Mouse (Mus musculus) spleen, adult 18-20 months (tissue): Measurements from ENCODE around the gene Erlec1.

Experiments
- DNase-seq, 2 experiments: peaks; one replicate each; pipeline ENCODE4 v3.0.0; 2022; ENCODE audit warnings: mixed read lengths in 2 of 2

The Erlec1 gene

GRCm38 (mm10) chr11:30954279-30954725 lies at the start of gene Erlec1:
Gene Erlec1 (minus strand): TSS chr11:30954335.
- peak; percentile 74 to 76 for DNase-seq

- no peak for DNase-seq
Measured at GRCm38 (mm10) chr11:31001169-31001908, 47.2 kb upstream of the Erlec1 start.

- DNase-seq, result no peak
Measured at GRCm38 (mm10) chr11:31000028-31000427, 45.9 kb upstream of the Erlec1 start.

- no peak for DNase-seq
Measured at GRCm38 (mm10) chr11:30998704-30999103, 44.6 kb upstream of the Erlec1 start.

GRCm38 (mm10) chr11:30998199-30998598 lies 44.1 kb upstream of the Erlec1 start:
- no peak for DNase-seq

- no peak for DNase-seq
Measured at GRCm38 (mm10) chr11:30996670-30997069, 42.5 kb upstream of the Erlec1 start.

- no peak for DNase-seq
Measured at GRCm38 (mm10) chr11:30986625-30987017, 32.5 kb upstream of the Erlec1 start.

- DNase-seq, result peak; percentile 63 to 66
Measured at GRCm38 (mm10) chr11:30985877-30986624, 31.9 kb upstream of the Erlec1 start, which contains the start of gene Chac2. Gene Chac2 (minus strand): TSS chr11:30986350.

GRCm38 (mm10) chr11:30985237-30985636 lies 31.1 kb upstream of the Erlec1 start:
- DNase-seq, result no peak

- DNase-seq, result peak; percentile 38 to 44
Measured at GRCm38 (mm10) chr11:30953469-30954154, 523 bp downstream of the Erlec1 start.

GRCm38 (mm10) chr11:30952829-30953228 lies 1.3 kb downstream of the Erlec1 start:
- DNase-seq, result no peak

- no peak for DNase-seq
Measured at GRCm38 (mm10) chr11:30943522-30943921, 10.6 kb downstream of the Erlec1 start.

GRCm38 (mm10) chr11:30928498-30928897 lies 25.6 kb downstream of the Erlec1 start:
- no peak for DNase-seq

- DNase-seq, result no peak
Measured at GRCm38 (mm10) chr11:30928079-30928478, 26.1 kb downstream of the Erlec1 start.

- DNase-seq, result no peak
Measured at GRCm38 (mm10) chr11:30923283-30923682, 30.9 kb downstream of the Erlec1 start.

GRCm38 (mm10) chr11:30920641-30921040 lies 33.5 kb downstream of the Erlec1 start:
- no peak for DNase-seq

GRCm38 (mm10) chr11:30912311-30912710 lies 41.8 kb downstream of the Erlec1 start:
- DNase-seq, result no peak

GRCm38 (mm10) chr11:30899312-30899711 lies 54.8 kb downstream of the Erlec1 start:
- no peak for DNase-seq

GRCm38 (mm10) chr11:30896201-30896600 lies 57.9 kb downstream of the Erlec1 start:
- DNase-seq, result no peak

- no peak for DNase-seq
Measured at GRCm38 (mm10) chr11:30888153-30888552, 66.0 kb downstream of the Erlec1 start.

- peak in 1 of 2 experiments; percentile 2 for DNase-seq
Measured at GRCm38 (mm10) chr11:30885171-30885871, 68.8 kb downstream of the Erlec1 start, which contains the start of the genes Gpr75 and Asb3. Gene Gpr75 (plus strand): TSS chr11:30885358. Gene Asb3 (plus strand): TSS chr11:30885416.
